Mouse (Mus musculus): ENCODE results near the gene Gm8439.
"Not testable (repeated sequence)": the region's sequence is repeated elsewhere in the genome, so short reads cannot be mapped to it uniquely, and the experiment has no call there.

Gm8439 gene

GRCm38 (mm10) chr4:120588445-120588844, at the start of gene Gm8439:
Gene Gm8439 (plus strand): TSS chr4:120588745.
- DNase-seq (ENCODE audit: low spot score), result no peak

GRCm38 (mm10) chr4:120544896-120545295, 43.6 kb upstream of the Gm8439 start:
- no peak for DNase-seq (ENCODE audit: low spot score)

DNA sequence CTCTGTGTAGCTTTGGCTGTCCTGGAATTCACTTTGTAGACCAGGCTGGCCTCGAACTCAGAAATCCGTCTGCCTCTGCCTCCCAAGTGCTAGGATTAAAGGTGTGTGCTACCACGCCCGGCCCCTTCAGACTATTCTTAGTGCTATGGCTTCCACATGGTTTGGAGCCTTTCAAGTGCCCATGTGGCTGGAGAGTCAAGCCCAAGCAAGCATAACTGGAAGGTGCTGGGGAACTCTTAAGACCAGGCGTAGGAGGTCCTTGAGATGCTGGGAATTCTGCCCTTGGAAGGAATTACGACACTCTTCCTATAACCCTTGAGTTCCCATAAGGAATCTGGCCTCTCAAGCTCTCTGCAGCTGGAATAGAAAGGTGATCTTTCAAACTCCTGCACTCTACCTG, 32.0 kb upstream of the Gm8439 start:
- DNase-seq (ENCODE audit: low spot score), result no peak

DNA sequence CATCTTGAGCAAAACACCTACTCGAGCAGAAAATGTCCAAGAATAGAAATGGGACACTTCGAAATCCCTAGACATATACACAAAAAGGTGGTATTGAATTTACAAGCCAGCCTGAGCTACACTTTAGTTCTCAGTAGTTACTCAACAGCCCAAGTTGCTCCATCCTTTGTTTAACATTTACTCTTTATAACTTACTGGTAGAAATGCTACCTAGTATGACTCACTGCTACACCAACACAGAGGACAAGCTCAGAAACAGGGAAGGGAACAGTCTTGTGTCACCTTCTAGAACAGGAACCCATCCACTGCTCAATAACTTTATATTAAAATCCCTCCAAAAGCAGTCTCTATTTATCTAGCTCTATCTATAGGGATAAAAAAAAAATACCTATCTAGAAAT, 22.8 kb upstream of the Gm8439 start:
- no peak for DNase-seq (ENCODE audit: low spot score)

DNA sequence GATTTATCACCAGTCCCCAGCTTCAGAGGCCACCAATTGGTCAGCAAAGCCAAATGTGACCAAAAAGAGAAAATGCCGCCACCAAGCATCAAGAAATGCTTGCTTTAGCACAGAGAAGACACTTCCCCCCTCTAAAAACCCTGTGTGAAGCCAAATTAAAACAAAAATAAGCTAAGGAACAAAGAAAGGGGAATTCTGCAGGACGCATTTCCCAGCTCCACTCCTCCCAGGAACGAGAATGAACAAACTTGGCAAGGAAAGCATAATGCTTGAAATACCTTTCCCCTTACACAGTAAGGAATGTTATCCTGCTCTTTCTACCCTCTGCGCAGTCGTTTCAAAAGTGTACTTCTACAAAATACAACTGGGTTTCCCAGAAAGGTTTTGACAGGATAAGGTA, 20.5 kb upstream of the Gm8439 start:
- no peak for DNase-seq (ENCODE audit: low spot score)

- DNase-seq (ENCODE audit: low spot score), result no peak
Observed at GRCm38 (mm10) chr4:120569025-120569424, 19.5 kb upstream of the Gm8439 start.

DNA sequence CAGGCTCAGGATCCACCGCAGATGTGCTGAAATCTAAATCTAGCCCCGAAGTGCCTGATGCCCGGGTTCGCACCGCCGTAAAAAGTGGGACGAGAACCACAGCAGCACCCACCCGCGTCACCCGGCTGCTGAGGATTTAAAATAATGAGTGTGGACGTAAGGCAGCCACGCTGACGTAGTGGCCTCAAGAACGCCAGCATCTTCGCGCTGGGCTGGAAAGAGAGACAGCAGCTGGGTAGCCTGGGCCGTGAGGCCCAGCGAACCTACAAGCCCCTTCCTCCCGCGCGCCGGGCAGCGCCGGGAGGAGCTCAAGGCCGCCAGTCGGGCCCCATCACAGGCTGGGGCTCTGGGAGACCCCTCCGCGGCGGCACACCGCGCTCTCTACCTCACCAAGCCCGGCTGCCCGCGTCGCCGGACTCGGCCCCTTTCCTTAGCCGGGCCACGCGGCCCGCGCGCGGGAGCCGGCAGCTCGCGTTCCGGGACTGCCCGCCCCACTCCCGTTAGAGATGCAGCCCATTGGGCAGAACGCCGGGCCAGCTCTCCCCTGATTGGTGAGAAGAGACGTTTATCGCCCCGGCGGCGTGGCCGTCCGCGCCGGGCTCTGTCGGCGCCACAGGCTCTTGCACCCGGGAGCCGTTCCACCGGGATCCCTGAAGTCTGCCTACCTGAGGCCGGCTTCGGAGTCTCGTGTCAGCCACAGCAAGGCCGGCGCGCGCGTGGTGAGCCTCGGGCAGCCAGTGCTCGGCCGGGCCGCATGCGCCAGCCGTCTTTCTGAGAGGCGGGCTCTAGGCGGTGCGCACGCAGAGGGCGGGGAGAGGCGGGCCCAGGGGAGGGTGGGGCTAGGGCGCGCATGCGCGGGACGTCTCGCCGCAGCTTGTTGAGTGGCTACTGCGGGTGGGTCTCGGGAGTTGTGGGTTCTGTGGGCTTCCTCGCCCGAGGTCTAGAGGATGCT, 18.8 kb upstream of the Gm8439 start, which contains the start of gene Ctps:
TSS of gene Ctps (minus strand) at position 791 of the 952 bp plus-strand sequence.
- DNase-seq (ENCODE audit: low spot score), result peak; percentile 95

DNA sequence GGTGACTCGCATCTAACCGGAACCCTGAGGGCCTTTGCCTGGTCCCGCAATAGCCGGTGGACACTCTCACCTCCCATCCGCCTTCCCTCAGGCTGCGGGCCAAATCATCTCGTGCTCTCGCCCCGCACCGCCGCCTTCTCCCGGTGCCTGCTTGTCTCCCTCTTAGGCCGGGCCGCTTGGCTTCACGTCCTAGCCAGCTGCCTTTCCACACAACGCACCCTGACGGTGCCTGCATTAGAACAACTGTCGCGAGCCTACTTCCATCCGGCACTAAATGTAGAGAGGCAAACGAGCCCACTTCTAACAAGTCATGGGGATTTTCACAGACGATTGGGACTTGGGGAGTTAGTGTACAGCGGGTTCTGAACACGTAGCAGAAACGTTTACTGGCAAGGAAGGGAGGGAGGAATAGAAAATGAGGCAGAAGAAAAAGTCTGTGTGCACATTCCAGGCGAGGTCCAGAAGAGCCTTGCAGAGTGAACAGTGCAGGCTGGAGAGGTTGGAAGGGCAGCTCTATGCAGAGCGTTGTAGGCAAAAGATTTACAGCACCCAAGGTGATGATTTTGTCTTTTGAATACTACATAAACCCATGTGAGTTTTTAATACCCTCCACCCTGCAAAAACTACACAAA, 18.0 kb upstream of the Gm8439 start:
- DNase-seq (ENCODE audit: low spot score), result peak; percentile 75

- no peak for DNase-seq (ENCODE audit: low spot score)
Observed at GRCm38 (mm10) chr4:120571070-120571464, 17.5 kb upstream of the Gm8439 start.

DNA sequence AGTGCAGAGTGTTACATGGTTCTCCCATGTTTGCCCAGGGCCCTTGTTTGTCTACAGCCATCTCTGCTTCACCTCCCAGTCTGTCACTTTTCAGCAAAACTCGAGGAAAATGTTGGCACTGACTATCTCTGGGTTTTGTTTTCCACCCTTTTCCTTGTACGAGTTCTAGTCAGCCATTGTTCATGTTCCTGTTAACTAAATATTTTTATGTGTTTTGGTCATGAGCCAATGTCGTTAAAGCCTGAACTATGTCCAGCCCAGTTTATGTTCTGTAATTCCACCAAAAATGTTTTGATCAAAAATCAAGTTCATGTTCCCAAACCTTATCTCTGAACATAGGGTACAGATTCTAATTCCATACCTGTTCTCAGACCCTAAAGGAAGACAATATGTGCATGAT, 16.9 kb upstream of the Gm8439 start:
- no peak for DNase-seq (ENCODE audit: low spot score)

GRCm38 (mm10) chr4:120580894-120581293, 7.7 kb upstream of the Gm8439 start:
- no peak for DNase-seq (ENCODE audit: low spot score)

DNA sequence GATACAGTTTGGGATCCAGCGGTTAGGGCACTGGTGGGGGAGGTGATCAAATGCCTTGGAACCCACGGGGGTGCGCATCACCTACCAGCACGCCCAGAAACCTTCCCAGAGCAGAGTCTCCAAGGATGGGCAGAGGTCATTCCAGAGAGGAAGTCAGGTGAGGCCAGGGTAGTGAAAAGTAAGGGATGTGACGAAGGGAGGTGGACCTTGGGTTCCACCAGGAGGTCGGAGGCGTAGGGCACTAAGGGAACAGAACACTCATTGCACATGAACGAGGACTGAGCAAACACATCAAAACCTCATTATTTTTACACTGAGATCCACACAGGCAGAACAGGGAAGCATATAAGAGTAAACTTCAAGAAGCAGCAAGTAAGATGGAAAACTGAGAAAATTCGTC, 6.8 kb upstream of the Gm8439 start:
- no peak for DNase-seq (ENCODE audit: low spot score)

GRCm38 (mm10) chr4:120586986-120587385, 1.6 kb upstream of the Gm8439 start:
- no peak for DNase-seq (ENCODE audit: low spot score)

DNA sequence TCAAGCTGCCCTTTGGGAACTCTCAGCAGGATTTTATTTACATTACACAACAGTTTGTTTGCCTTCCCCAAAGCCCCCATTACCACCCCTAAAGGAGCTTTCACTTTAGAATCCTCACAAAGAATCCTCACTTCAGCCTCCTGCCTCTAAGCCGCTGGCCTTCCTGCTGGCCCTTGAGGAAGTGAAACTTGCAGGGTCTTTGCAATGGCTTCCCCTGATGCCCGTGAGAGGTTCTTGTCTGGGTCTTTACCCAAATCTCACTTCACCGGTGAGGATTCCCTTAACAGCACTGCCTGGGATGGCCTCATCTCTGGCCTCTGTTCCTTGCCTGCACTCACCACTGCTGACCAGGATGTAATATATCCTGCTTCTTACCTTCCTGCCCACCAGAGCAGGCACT, 525 bp downstream of the Gm8439 start:
- no peak for DNase-seq (ENCODE audit: low spot score)

GRCm38 (mm10) chr4:120589815-120590422, 1.4 kb downstream of the Gm8439 start:
- peak; percentile 91 for DNase-seq (ENCODE audit: low spot score)

DNA sequence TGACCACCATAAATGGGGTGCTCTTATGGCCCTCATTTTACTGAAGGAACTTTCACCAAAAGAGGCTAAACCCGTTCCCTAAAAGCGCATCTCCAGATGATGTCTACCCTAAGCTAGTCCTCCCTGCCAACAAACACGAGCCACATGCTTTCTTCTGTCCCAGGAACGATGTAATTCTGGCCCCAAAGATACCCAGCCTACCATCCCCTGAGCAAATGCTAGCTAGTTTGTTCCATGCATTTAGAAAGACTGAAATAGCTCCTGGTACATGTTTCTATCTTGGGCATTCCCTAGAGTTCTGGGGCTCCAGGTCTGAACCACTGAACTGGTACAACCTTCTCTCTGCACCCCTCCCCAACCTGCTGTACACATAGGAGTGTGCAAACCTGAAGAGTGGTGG, 2.4 kb downstream of the Gm8439 start:
- no peak for DNase-seq (ENCODE audit: low spot score)

GRCm38 (mm10) chr4:120596210-120596609, 7.7 kb downstream of the Gm8439 start:
- DNase-seq (ENCODE audit: low spot score), result not testable (repeated sequence)

- DNase-seq (ENCODE audit: low spot score), result no peak
Observed at GRCm38 (mm10) chr4:120598922-120599321, 10.4 kb downstream of the Gm8439 start.

- no peak for DNase-seq (ENCODE audit: low spot score)
Observed at GRCm38 (mm10) chr4:120601774-120602173, 13.2 kb downstream of the Gm8439 start.

DNA sequence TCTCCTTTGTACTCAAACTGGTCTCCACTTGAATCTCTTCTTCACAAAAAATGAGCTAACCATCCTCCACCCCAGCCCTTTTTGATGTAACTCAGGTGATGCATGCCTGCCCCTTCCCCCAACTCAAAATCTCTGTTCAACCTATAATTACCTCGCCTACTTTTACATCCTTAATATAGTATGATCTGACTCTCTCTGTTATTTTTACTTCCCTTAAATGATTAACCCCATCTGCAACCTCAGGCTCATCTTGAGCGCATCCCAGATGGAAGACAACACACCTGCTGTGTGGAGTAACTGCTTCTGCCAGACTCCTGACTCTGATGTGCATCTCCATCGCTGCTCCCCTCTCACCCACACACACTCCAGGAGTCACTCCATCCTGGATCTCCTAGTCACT, 14.1 kb downstream of the Gm8439 start:
- DNase-seq (ENCODE audit: low spot score), result no peak

GRCm38 (mm10) chr4:120606941-120607340, 18.4 kb downstream of the Gm8439 start:
- no peak for DNase-seq (ENCODE audit: low spot score)

DNA sequence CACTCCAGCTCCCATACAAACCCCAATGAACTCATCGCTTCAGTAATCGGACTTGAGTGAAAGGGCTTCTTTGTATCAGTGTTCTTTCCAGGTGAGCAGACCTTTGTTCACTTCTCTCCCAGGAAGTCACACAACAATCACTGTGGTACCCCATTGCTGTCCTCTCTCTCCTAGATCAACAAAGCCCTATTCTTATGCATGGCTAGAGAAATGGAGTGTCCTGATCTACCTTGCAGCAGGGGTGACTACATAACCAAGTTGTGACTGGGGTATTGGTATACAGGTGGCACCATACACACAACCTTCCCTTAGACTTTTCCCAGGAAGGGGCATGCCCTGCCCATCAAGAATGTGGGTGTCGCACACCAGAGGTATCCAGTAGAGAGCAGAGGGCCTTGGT, 22.5 kb downstream of the Gm8439 start:
- no peak for DNase-seq (ENCODE audit: low spot score)

All from embryo, embryonic 10 days (tissue).